21 mouse cellular contexts compared by ENCODE assay signal in the genomic region with DNA sequence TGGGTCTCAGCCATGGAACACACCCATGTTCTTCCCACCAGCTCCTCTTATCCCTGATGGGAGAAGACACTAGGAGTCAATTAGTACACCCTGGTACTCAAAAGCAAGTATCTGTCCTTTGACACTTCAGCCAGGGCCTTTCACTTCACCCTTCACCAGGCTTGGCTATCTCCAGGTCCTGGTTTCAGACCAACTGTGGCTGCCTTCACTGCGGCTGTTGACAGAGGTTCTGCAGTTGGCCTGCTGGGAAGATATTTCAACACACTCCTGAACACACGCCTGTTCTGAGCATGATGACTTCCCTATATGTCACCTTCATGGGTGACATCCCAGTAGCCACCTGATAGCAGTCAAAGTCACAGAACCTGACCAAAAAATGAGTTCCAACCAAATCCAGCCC.
DNase-seq lines count a peak whose midpoint lies in the region; ATAC-seq lines count a peak whose summit lies in the region.
"Had no signal": no experiment of that assay in that cellular context is flagged by ENCODE, and none has a peak within 500 bp of the region (broad histone marks: within the 10 kb centered on the region; RNA-seq: fewer than 3 reads in every experiment).

No protein-coding gene starts in this region.

- no peaks in the 10 kb centered on the region for H3K27me3 ChIP-seq in heart, embryonic 12.5 days (replicated peaks)
- H3K27me3 ChIP-seq in liver, embryonic 16.5 days (ENCODE audit: control insufficient read depth, insufficient read depth, low read depth, low read length): no peaks in the 10 kb centered on the region
- H3K27me3 ChIP-seq: embryonic facial prominence, embryonic 15.5 days; limb, embryonic 15.5 days; megakaryocyte, embryonic 14.5 days had no signal

- peak; percentile 88 for DNase-seq in heart, adult 11 months
- peak; percentile 16 for DNase-seq in thymus, postnatal 4 days
- no peak for DNase-seq in thymus, adult 18-20 months
- no peak for DNase-seq in embryo, embryonic 11 days
- no peak for DNase-seq in gastrocnemius, adult 18-20 months (ENCODE audit: low spot score)
- DNase-seq in right cerebral cortex, adult 2 months (ENCODE audit: low spot score in 2 of 2): no peak
- DNase-seq: cerebellum, postnatal 10 days; forebrain, postnatal 0 days; heart, adult 18-20 months; heart, postnatal 36 days; kidney, adult 8-10 months; kidney, postnatal 14 days; midbrain, embryonic 14.5 days; right cerebral cortex, postnatal 25 days had no signal

- H3K4me3 ChIP-seq in heart, embryonic 12.5 days: no peak overlapping the region
- H3K4me3 ChIP-seq in liver, embryonic 16.5 days (ENCODE audit: low read depth, low read length): no peak overlapping the region
- H3K4me3 ChIP-seq: embryonic facial prominence, embryonic 15.5 days; limb, embryonic 15.5 days; myocyte had no signal

- H3K9me3 ChIP-seq in heart, embryonic 12.5 days (replicated peaks): no peaks in the 10 kb centered on the region
- no peaks in the 10 kb centered on the region for H3K9me3 ChIP-seq in liver, embryonic 16.5 days (replicated peaks; ENCODE audit: control insufficient read depth, low read length)
- H3K9me3 ChIP-seq: embryonic facial prominence, embryonic 15.5 days; limb, embryonic 15.5 days; megakaryocyte, embryonic 14.5 days had no signal

- no peak overlapping the region for H3K9ac ChIP-seq in heart, embryonic 12.5 days
- no peak overlapping the region for H3K9ac ChIP-seq in liver, embryonic 16.5 days (ENCODE audit: low read depth, low read length)
- H3K9ac ChIP-seq: embryonic facial prominence, embryonic 15.5 days; forebrain, postnatal 0 days; hindbrain, embryonic 14.5 days; limb, embryonic 15.5 days had no signal

- H3K36me3 ChIP-seq in heart, embryonic 12.5 days: no peaks in the 10 kb centered on the region
- H3K36me3 ChIP-seq in liver, embryonic 16.5 days (ENCODE audit: control insufficient read depth, insufficient read depth): no peaks in the 10 kb centered on the region
- H3K36me3 ChIP-seq: embryonic facial prominence, embryonic 15.5 days; limb, embryonic 15.5 days had no signal

- 79% methylated on average over 2 of the region's 2 CpGs for WGBS in heart, embryonic 12.5 days
- WGBS in liver, embryonic 16.5 days (ENCODE audit: insufficient replicate concordance): 52% methylated on average over 2 of the region's 2 CpGs

- no peak for ATAC-seq in heart, embryonic 12.5 days (ENCODE audit: insufficient number of reproducible peaks, low FRiP score)
- no peak for ATAC-seq in liver, embryonic 16.5 days (ENCODE audit: low read depth)
- ATAC-seq: forebrain, postnatal 0 days had no signal

- H3K4me1 ChIP-seq in heart, embryonic 12.5 days (replicated peaks): peaks cover 69% of the 10 kb centered on the region
- peaks cover 39% of the 10 kb centered on the region for H3K4me1 ChIP-seq in liver, embryonic 16.5 days (ENCODE audit: control insufficient read depth, low read depth, low read length)

- H3K4me2 ChIP-seq in heart, embryonic 12.5 days: no peak overlapping the region
- no peak overlapping the region for H3K4me2 ChIP-seq in liver, embryonic 16.5 days (ENCODE audit: low read depth, low read length)
- H3K4me2 ChIP-seq: embryonic facial prominence, embryonic 15.5 days; hindbrain, embryonic 14.5 days; limb, embryonic 15.5 days had no signal

- H3K27ac ChIP-seq in heart, embryonic 12.5 days (ENCODE audit: poor library complexity, severe bottlenecking): no peak overlapping the region
- peak overlapping the region; percentile 42; the same call in 1 of the 2 replicates for H3K27ac ChIP-seq in liver, embryonic 16.5 days (ENCODE audit: low read length)
- H3K27ac ChIP-seq: embryonic facial prominence, embryonic 15.5 days; hindbrain, embryonic 14.5 days; limb, embryonic 15.5 days had no signal

Comparison
In these comparisons a context has a peak if more than half of its experiments do, and no peak if none do; other contexts are left out.
1. DNase-seq: peak in heart, adult 11 months (single experiment) and thymus, postnatal 4 days (single experiment); none in thymus, adult 18-20 months (0 of 2), embryo, embryonic 11 days (single experiment), gastrocnemius, adult 18-20 months (single experiment) and right cerebral cortex, adult 2 months (0 of 2).